Mouse (Mus musculus) spleen, adult 2 months (tissue): ENCODE data around the gene Tmem213.

Experiments
- CTCF ChIP-seq: fragments of 200-500 bp; IDR thresholded peaks from 2 replicates; pipeline ENCODE4 v1.5.1; 2011; ENCODE audit warnings: mild to moderate bottlenecking, inconsistent platforms; ENCODE audit not compliant: insufficient read depth, insufficient read length, insufficient replicate concordance; ENCODE audit errors: extremely low read depth
- POLR2A ChIP-seq: fragments of 200-500 bp; IDR thresholded peaks from 2 replicates; pipeline ENCODE4 v1.6.1; 2011; ENCODE audit warnings: low read depth, low read length, inconsistent platforms

DNA sequence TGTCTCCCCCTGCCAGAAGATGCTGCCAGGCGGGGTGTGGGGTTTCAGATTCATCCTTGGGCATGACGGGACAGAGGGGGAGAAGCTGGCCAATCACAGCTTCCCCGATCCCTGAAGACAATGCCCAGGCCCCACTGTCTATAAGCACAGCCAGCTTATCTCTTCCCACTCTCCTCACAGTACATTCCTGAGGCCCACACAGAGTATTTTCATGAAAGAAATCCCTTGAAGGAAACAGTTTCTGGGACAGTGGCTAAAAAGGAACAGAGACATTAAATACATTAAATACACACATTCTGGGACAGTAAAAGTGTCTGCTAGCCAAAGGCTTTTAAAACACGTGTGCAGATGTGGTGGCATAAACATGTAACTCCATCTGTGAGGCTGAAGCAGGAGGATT, 28.7 kb upstream of the Tmem213 start:
- no peak for TF ChIP-seq CTCF
- no peak for TF ChIP-seq POLR2A
